Mouse (Mus musculus) limb, embryonic 14.5 days (tissue): ENCODE measurements around the gene Mmp15. TPM values are rescaled to one million over a fixed set of nuclear protein-coding genes. Genes with fewer than 3 reads are reported as not detected.
A peak's percentile ranks its signal among the peaks of the same experiment; 100 is the strongest.

Experiments used
- ATAC-seq: fragments of 200-750 bp; cut with Nextera tagmentation; 2 replicates; pipeline ENCODE4 v1.8.0; 2017; ENCODE audit warnings: low read depth, moderate number of reproducible peaks, moderate TSS enrichment; ENCODE audit not compliant: low FRiP score
- DNase-seq: peaks from one replicate; pipeline ENCODE4 v3.0.0-alpha.2; 2015; ENCODE audit warnings: low spot score
- H3K27ac ChIP-seq: fragments of 300-500 bp; sonication (generic); replicated peaks from 2 replicates; pipeline ENCODE4 v1.5.1; 2014; ENCODE audit warnings: low read depth, mild to moderate bottlenecking, low read length, moderate library complexity, mixed read lengths
- H3K27me3 ChIP-seq: fragments of 300-500 bp; sonication (generic); 2 replicates; pipeline ENCODE4 v1.6.1; 2014; ENCODE audit warnings: low read length, mixed read lengths; ENCODE audit not compliant: control insufficient read depth, insufficient read depth
- H3K36me3 ChIP-seq: fragments of 300-500 bp; sonication (generic); 2 replicates; pipeline ENCODE4 v1.6.1; 2014; ENCODE audit warnings: mild to moderate bottlenecking, low read length, moderate library complexity, mixed read lengths; ENCODE audit not compliant: control insufficient read depth, insufficient read depth
- H3K4me1 ChIP-seq: fragments of 300-500 bp; sonication (generic); 2 replicates; pipeline ENCODE4 v1.6.1; 2014; ENCODE audit warnings: antibody characterized with exemption, low read length, mixed read lengths; ENCODE audit not compliant: control insufficient read depth, insufficient read depth
- H3K4me2 ChIP-seq: fragments of 300-500 bp; sonication (generic); replicated peaks from 2 replicates; pipeline ENCODE4 v1.6.1; 2014; ENCODE audit warnings: low read depth, mild to moderate bottlenecking, low read length, moderate library complexity; ENCODE audit not compliant: severe bottlenecking
- H3K4me3 ChIP-seq: fragments of 300-500 bp; sonication (generic); replicated peaks from 2 replicates; pipeline ENCODE4 v1.5.1; 2014; ENCODE audit warnings: low read length
- H3K9ac ChIP-seq: fragments of 300-500 bp; sonication (generic); 2 replicates; pipeline ENCODE4 v1.6.1; 2014; ENCODE audit warnings: mild to moderate bottlenecking, low read depth, low read length, moderate library complexity; ENCODE audit not compliant: severe bottlenecking
- H3K9me3 ChIP-seq: fragments of 300-500 bp; sonication (generic); 2 replicates; pipeline ENCODE4 v1.6.1; 2016; ENCODE audit warnings: low read length; ENCODE audit not compliant: control insufficient read depth
- POLR2A ChIP-seq: fragments of 200-500 bp; IDR thresholded peaks from 2 replicates; pipeline ENCODE4 v1.8.0; 2012; ENCODE audit warnings: inconsistent platforms, mild to moderate bottlenecking, moderate library complexity, borderline replicate concordance; ENCODE audit not compliant: insufficient read depth, insufficient read length; ENCODE audit errors: extremely low read depth
- WGBS: fragments of 180-500 bp; shearing (Covaris S2); extraction: QIAGEN DNeasy Blood & Tissue Kit; methylation state at CpG from one replicate; pipeline ENCODE4 v1.1.7; 2014; 5-methylcytosine and 5-hydroxymethylcytosine counted together
- polyA plus RNA-seq, 2 experiments: library from polyadenylated mRNA; depleted of rRNA in 1 of 2; stranded (reverse) in 1 of 2; unstranded in 1 of 2; fragments of >200 nt; fragmentation: Nextera tagmentation in 1 of 2; extraction: Ambion mirVana in 1 of 2; gene quantifications; 2 replicates each; pipeline versions ENCODE4 v1.2.1 to v1.2.3; 2012 to 2014

Mmp15 gene
- polyA plus RNA-seq, 2 experiments, result 10.5 to 12.6 TPM

GRCm38 (mm10) chr8:95331156-95331719, 20.8 kb upstream of the Mmp15 start:
- H3K9me3 ChIP-seq, result no peaks in the 10 kb centered on the region
- peak overlapping the region; percentile 82 for H3K4me2 ChIP-seq
- H3K4me3 ChIP-seq, result peak overlapping the region; percentile 88
- WGBS, result under 1% methylated on average over 38 of the region's 38 CpGs
- DNase-seq (peak; percentile 63), ATAC-seq (peak; percentile 42)
- H3K27me3 ChIP-seq, result no peaks in the 10 kb centered on the region
- H3K4me1 ChIP-seq, result peaks cover 8% of the 10 kb centered on the region
- no peak for TF ChIP-seq POLR2A
- H3K9ac ChIP-seq, result peak overlapping the region; percentile 90
- H3K27ac ChIP-seq, result peak overlapping the region; percentile 95
- H3K36me3 ChIP-seq, result peaks cover 48% of the 10 kb centered on the region

GRCm38 (mm10) chr8:95331720-95332436, 20.2 kb upstream of the Mmp15 start, which contains the start of the genes Zfp319 and Usb1:
Zfp319 (minus strand) TSS chr8:95331950.
Usb1 (plus strand) TSS chr8:95332284.
- ATAC-seq (peak; percentile 94), DNase-seq (peak; percentile 92)
- TF ChIP-seq POLR2A, result peak; percentile 65; the same call in 1 of the 2 replicates
- H3K4me2 ChIP-seq, result peak within 1 kb of the TSS; percentile 82
- H3K4me3 ChIP-seq, result peak within 1 kb of the TSS; percentile 88
- peak within 1 kb of the TSS; percentile 95 for H3K27ac ChIP-seq
- peaks cover 42% of the 10 kb centered on the region for H3K36me3 ChIP-seq
- WGBS, result 1% methylated on average over 54 of the region's 80 CpGs
- no peaks in the 10 kb centered on the region for H3K9me3 ChIP-seq
- no peaks in the 10 kb centered on the region for H3K27me3 ChIP-seq
- H3K4me1 ChIP-seq, result peaks cover 8% of the 10 kb centered on the region
- peak within 1 kb of the TSS; percentile 90 for H3K9ac ChIP-seq

GRCm38 (mm10) chr8:95332437-95333199, 19.4 kb upstream of the Mmp15 start:
- Histone ChIP-seq H3K27ac (peak overlapping the region; percentile 95), H3K9ac (peak overlapping the region; percentile 90), H3K9me3 (no peaks in the 10 kb centered on the region), H3K4me1 (peaks cover 8% of the 10 kb centered on the region), H3K4me2 (peak overlapping the region; percentile 82), H3K4me3 (peak overlapping the region; percentile 88), H3K27me3 (no peaks in the 10 kb centered on the region), H3K36me3 (peaks cover 40% of the 10 kb centered on the region)
- DNase-seq (no peak), ATAC-seq (no peak; the same call in 1 of the 2 replicates)
- no peak for TF ChIP-seq POLR2A
- 25% methylated on average over 21 of the region's 21 CpGs for WGBS

GRCm38 (mm10) chr8:95335706-95336105, 16.4 kb upstream of the Mmp15 start:
- 95% methylated on average over 1 of the region's 1 CpGs for WGBS
- ATAC-seq, result no peak

GRCm38 (mm10) chr8:95336363-95336762, 15.7 kb upstream of the Mmp15 start:
- Histone ChIP-seq H3K4me2 (no peak overlapping the region), H3K27me3 (no peaks in the 10 kb centered on the region), H3K9ac (no peak overlapping the region), H3K36me3 (peaks cover 41% of the 10 kb centered on the region), H3K9me3 (no peaks in the 10 kb centered on the region), H3K4me1 (no peaks in the 10 kb centered on the region), H3K27ac (no peak overlapping the region), H3K4me3 (no peak overlapping the region)
- no peak for TF ChIP-seq POLR2A
- DNase-seq, result no peak
- no peak for ATAC-seq

More at GRCm38 (mm10) chr8:95335706-95336105, 16.4 kb upstream of the Mmp15 start:
- Histone ChIP-seq H3K4me3 (no peak overlapping the region), H3K9me3 (no peaks in the 10 kb centered on the region), H3K27me3 (no peaks in the 10 kb centered on the region), H3K4me2 (no peak overlapping the region), H3K9ac (no peak overlapping the region), H3K36me3 (peaks cover 40% of the 10 kb centered on the region), H3K4me1 (0 out of 2 replicates have a peak, but pooled peaks cover under 1% of the 10 kb centered on the region), H3K27ac (no peak overlapping the region)
- DNase-seq, result no peak
- no peak for TF ChIP-seq POLR2A
